Mouse (Mus musculus) 3T3-L1 (cell line): ENCODE results near the gene Iqsec1.

ENCODE experiments used
- DNase-seq: peaks from one replicate; pipeline ENCODE4 v3.0.0-alpha.2; 2015; ENCODE audit warnings: low read depth, low spot score

Gene Iqsec1

GRCm38 (mm10) chr6:90663736-90664135 is 324.7 kb downstream of the Iqsec1 start:
- DNase-seq = no peak

- no peak for DNase-seq
Observed at GRCm38 (mm10) chr6:90662148-90662547, 326.3 kb downstream of the Iqsec1 start.

- DNase-seq = no peak
Observed at GRCm38 (mm10) chr6:90661029-90661399, 327.5 kb downstream of the Iqsec1 start.

- DNase-seq = no peak
Observed at GRCm38 (mm10) chr6:90660398-90661028, 328.0 kb downstream of the Iqsec1 start.

- DNase-seq = no peak
Observed at GRCm38 (mm10) chr6:90659913-90660312, 328.6 kb downstream of the Iqsec1 start.

- DNase-seq = peak; percentile 94
Observed at GRCm38 (mm10) chr6:90656344-90656850, 332.1 kb downstream of the Iqsec1 start.

GRCm38 (mm10) chr6:90653736-90654135 is 334.7 kb downstream of the Iqsec1 start:
- DNase-seq = peak; percentile 54

- DNase-seq = no peak
Observed at GRCm38 (mm10) chr6:90650634-90651033, 337.9 kb downstream of the Iqsec1 start.

- DNase-seq = no peak
Observed at GRCm38 (mm10) chr6:90649279-90649678, 339.2 kb downstream of the Iqsec1 start.

- DNase-seq = no peak
Observed at GRCm38 (mm10) chr6:90648391-90648790, 340.1 kb downstream of the Iqsec1 start.

- no peak for DNase-seq
Observed at GRCm38 (mm10) chr6:90644965-90645364, 343.5 kb downstream of the Iqsec1 start.

- DNase-seq = no peak
Observed at GRCm38 (mm10) chr6:90643057-90643456, 345.4 kb downstream of the Iqsec1 start.

GRCm38 (mm10) chr6:90635611-90636010 is 352.9 kb downstream of the Iqsec1 start:
- DNase-seq = no peak

GRCm38 (mm10) chr6:90635081-90635480 is 353.4 kb downstream of the Iqsec1 start:
- no peak for DNase-seq

- DNase-seq = peak; percentile 18
Observed at GRCm38 (mm10) chr6:90632526-90632925, 356.0 kb downstream of the Iqsec1 start.

GRCm38 (mm10) chr6:90630427-90630826 is 358.1 kb downstream of the Iqsec1 start:
- DNase-seq = no peak

GRCm38 (mm10) chr6:90629506-90629905 is 359.0 kb downstream of the Iqsec1 start:
- no peak for DNase-seq

GRCm38 (mm10) chr6:90627556-90627955 is 360.9 kb downstream of the Iqsec1 start:
- no peak for DNase-seq

- DNase-seq = peak; percentile 37
Observed at GRCm38 (mm10) chr6:90625207-90625994, 363.1 kb downstream of the Iqsec1 start.

- no peak for DNase-seq
Observed at GRCm38 (mm10) chr6:90624733-90625132, 363.8 kb downstream of the Iqsec1 start.

GRCm38 (mm10) chr6:90624184-90624583 is 364.3 kb downstream of the Iqsec1 start:
- DNase-seq = no peak

- no peak for DNase-seq
Observed at GRCm38 (mm10) chr6:90623456-90623836, 365.0 kb downstream of the Iqsec1 start.
